Mouse (Mus musculus): Measurements from ENCODE around the gene BC005624.

- TF ChIP-seq CTCF (IDR thresholded peaks at IDR 0.05; ENCODE audit: borderline replicate concordance, extremely low read depth, insufficient read depth, insufficient read length): no peak
- TF ChIP-seq POLR2A (IDR thresholded peaks at IDR 0.05; ENCODE audit: borderline replicate concordance, extremely low read depth, insufficient read depth, insufficient read length, poor library complexity, severe bottlenecking): no peak
These were observed 29.6 kb downstream of the BC005624 start for GRCm38 (mm10) chr2:30952457-30952823.
